Mouse (Mus musculus) CH12.LX (cell line): ENCODE measurements around the gene Gorasp1. TPM values are rescaled to one million over a fixed set of nuclear protein-coding genes. Genes with fewer than 3 reads are reported as not detected.

Experiments used
- DNase-seq: peaks from one replicate; pipeline ENCODE4 v3.0.0-alpha.2; 2013; ENCODE audit errors: extremely low read depth
- H3K27ac ChIP-seq: 2 replicates; pipeline ENCODE4 v1.5.1; 2012; ENCODE audit warnings: low read depth, mild to moderate bottlenecking, control low read depth, moderate library complexity; ENCODE audit not compliant: insufficient read depth
- H3K27me3 ChIP-seq: replicated peaks from 2 replicates; pipeline ENCODE3; 2012; ENCODE audit warnings: inconsistent platforms
- H3K36me3 ChIP-seq, 2 experiments: replicated peaks in 1 of 2; 2 replicates each; pipeline versions ENCODE3 to v1.6.1; 2012; ENCODE audit warnings: inconsistent platforms in 1 of 2, low read length in 1 of 2, mild to moderate bottlenecking in 1 of 2, mixed read lengths in 1 of 2, moderate library complexity in 1 of 2; ENCODE audit not compliant: control insufficient read depth in 1 of 2, insufficient read depth in 1 of 2
- H3K4me1 ChIP-seq, 2 experiments: 2 replicates each; pipeline ENCODE4 v1.6.1; 2012; ENCODE audit warnings: inconsistent platforms in 1 of 2, moderate library complexity in 1 of 2; ENCODE audit not compliant: insufficient read depth in 2 of 2, control insufficient read depth in 1 of 2
- H3K4me2 ChIP-seq: 2 replicates; pipeline ENCODE4 v1.6.1; 2012; ENCODE audit warnings: low read depth, mild to moderate bottlenecking, control low read depth; ENCODE audit not compliant: poor library complexity, insufficient read depth, severe bottlenecking
- H3K4me3 ChIP-seq, 3 experiments: fragments of 150-350 bp in 1 of 3; sonication (generic) in 1 of 3; replicated peaks in 1 of 3; 2 replicates each; pipeline versions ENCODE3 to v1.5.1; 2011 to 2012; ENCODE audit warnings: low read depth in 2 of 3, low read length in 2 of 3, mild to moderate bottlenecking in 2 of 3, moderate library complexity in 2 of 3, control low read depth in 1 of 3, improper control_type of control experiment in 1 of 3, inconsistent platforms in 1 of 3, mixed read lengths in 1 of 3; ENCODE audit not compliant: poor library complexity in 1 of 3
- H3K79me2 ChIP-seq: replicated peaks from 2 replicates; pipeline ENCODE4 v1.6.1; 2012; ENCODE audit warnings: mild to moderate bottlenecking, moderate library complexity; ENCODE audit not compliant: control insufficient read depth, poor library complexity, insufficient read depth, severe bottlenecking; ENCODE audit errors: extremely low read depth
- H3K9ac ChIP-seq: 2 replicates; pipeline ENCODE4 v1.6.1; 2012; ENCODE audit warnings: low read depth, mild to moderate bottlenecking, control low read depth, moderate library complexity; ENCODE audit not compliant: insufficient read depth
- H3K9me3 ChIP-seq: replicated peaks from 2 replicates; pipeline ENCODE3; 2012; ENCODE audit warnings: low read length, inconsistent platforms, mixed read lengths
- CHD1 ChIP-seq: IDR thresholded peaks from 2 replicates; pipeline ENCODE4 v1.6.1; 2012; ENCODE audit warnings: low read depth, low read length, improper control_type of control experiment, inconsistent platforms
- CHD2 ChIP-seq: IDR thresholded peaks from 2 replicates; pipeline ENCODE4 v1.6.1; 2011; ENCODE audit warnings: low read length, improper control_type of control experiment
- E2F4 ChIP-seq: IDR thresholded peaks from 2 replicates; pipeline ENCODE4 v1.6.1; 2011; ENCODE audit warnings: low read depth, low read length, improper control_type of control experiment; ENCODE audit not compliant: insufficient replicate concordance
- EP300 ChIP-seq: IDR thresholded peaks from 2 replicates; pipeline ENCODE4 v1.6.1; 2011; ENCODE audit warnings: low read length, improper control_type of control experiment
- ETS1 ChIP-seq: conservative IDR thresholded peaks from 2 replicates; pipeline ENCODE4 v1.6.1; 2012; ENCODE audit warnings: low read depth, mild to moderate bottlenecking, inconsistent platforms, low read length, improper control_type of control experiment, moderate library complexity
- JUN ChIP-seq: IDR thresholded peaks from 2 replicates; pipeline ENCODE4 v1.6.1; 2011; ENCODE audit warnings: low read depth, mild to moderate bottlenecking, low read length, improper control_type of control experiment, moderate library complexity; ENCODE audit not compliant: insufficient read depth
- JUND ChIP-seq: conservative IDR thresholded peaks from 2 replicates; pipeline ENCODE4 v1.6.1; 2011; ENCODE audit warnings: low read depth, low read length, improper control_type of control experiment
- MAFK ChIP-seq: IDR thresholded peaks from 2 replicates; pipeline ENCODE4 v1.6.1; 2011; ENCODE audit warnings: low read length, improper control_type of control experiment; ENCODE audit not compliant: insufficient replicate concordance
- MAX ChIP-seq: IDR thresholded peaks from 2 replicates; pipeline ENCODE4 v1.6.1; 2011; ENCODE audit warnings: low read length, improper control_type of control experiment
- MAZ ChIP-seq: IDR thresholded peaks from 2 replicates; pipeline ENCODE4 v1.6.1; 2012; ENCODE audit warnings: low read depth, mild to moderate bottlenecking, inconsistent platforms, low read length, improper control_type of control experiment, moderate library complexity
- MXI1 ChIP-seq: IDR thresholded peaks from 2 replicates; pipeline ENCODE4 v1.6.1; 2011; ENCODE audit warnings: mild to moderate bottlenecking, low read depth, low read length, improper control_type of control experiment
- MYC ChIP-seq: IDR thresholded peaks from 2 replicates; pipeline ENCODE4 v1.6.1; 2011; ENCODE audit warnings: low read depth, mild to moderate bottlenecking, improper control_type of control experiment, low read length
- PAX5 ChIP-seq: IDR thresholded peaks from 2 replicates; pipeline ENCODE4 v1.6.1; 2012; ENCODE audit warnings: low read length, inconsistent platforms, mixed read lengths
- POLR2A ChIP-seq: IDR thresholded peaks from 2 replicates; pipeline ENCODE4 v1.6.1; 2011; ENCODE audit warnings: low read depth, mild to moderate bottlenecking, improper control_type of control experiment, low read length
- RCOR1 ChIP-seq: conservative IDR thresholded peaks from 2 replicates; pipeline ENCODE4 v1.6.1; 2012; ENCODE audit warnings: low read depth, mild to moderate bottlenecking, inconsistent platforms, low read length, improper control_type of control experiment
- TBP ChIP-seq: conservative IDR thresholded peaks from 2 replicates; pipeline ENCODE4 v1.6.1; 2011; ENCODE audit warnings: low read depth, low read length, improper control_type of control experiment
- TCF12 ChIP-seq: IDR thresholded peaks from 2 replicates; pipeline ENCODE4 v1.6.1; 2014; ENCODE audit warnings: low read depth, mild to moderate bottlenecking, inconsistent platforms, low read length, improper control_type of control experiment
- UBTF ChIP-seq: IDR thresholded peaks from 2 replicates; pipeline ENCODE4 v1.6.1; 2012; ENCODE audit warnings: low read depth, mild to moderate bottlenecking, inconsistent platforms, low read length, improper control_type of control experiment, moderate library complexity
- USF2 ChIP-seq: conservative IDR thresholded peaks from 2 replicates; pipeline ENCODE4 v1.6.1; 2011; ENCODE audit warnings: low read depth, low read length, improper control_type of control experiment
- ZKSCAN1 ChIP-seq: IDR thresholded peaks from 2 replicates; pipeline ENCODE4 v1.6.1; 2012; ENCODE audit warnings: low read depth, inconsistent platforms, low read length, improper control_type of control experiment, borderline replicate concordance
- ZMIZ1 ChIP-seq: IDR thresholded peaks from 2 replicates; pipeline ENCODE4 v1.6.1; 2012; ENCODE audit warnings: low read depth, mild to moderate bottlenecking, inconsistent platforms, low read length, improper control_type of control experiment
- ZNF384 ChIP-seq: IDR thresholded peaks from 2 replicates; pipeline ENCODE4 v1.6.1; 2012; ENCODE audit warnings: low read depth, low read length, improper control_type of control experiment, inconsistent platforms
- dilution Hi-C: fragments of 300-500 bp; cut with MboI; formaldehyde crosslinking; loops from 2 replicates; pipeline ENCODE4 v1.14.3; 2020; ENCODE audit warnings: low sequenced_read_pairs; ENCODE audit not compliant: extremely low pct_unique_long_range_greater_than_20kb, extremely low pct_ligation_motif_present
- in situ Hi-C: fragments of 300-500 bp; cut with MboI; formaldehyde crosslinking; loops from 3 replicates; pipeline ENCODE4 v1.14.3; 2019; ENCODE audit warnings: low sequenced_read_pairs, low pct_ligation_motif_present, low pct_unique_long_range_greater_than_20kb, mixed read lengths
- polyA plus RNA-seq: library from polyadenylated mRNA; unstranded; fragments of >175 nt; gene quantifications from 2 replicates; pipeline ENCODE4 v1.2.1, GENCODE M21; 2012; ENCODE audit warnings: low read depth; ENCODE audit not compliant: insufficient read length
- total RNA-seq, 2 experiments: library from RNA; depleted of rRNA; stranded (reverse); fragments of 300-350 nt in 1 of 2; fragments of >200 nt in 1 of 2; gene quantifications; 2 replicates each; pipeline ENCODE4 v1.2.3; 2012 to 2014

The Gorasp1 gene
- total and polyA plus RNA-seq, 3 experiments = 8.7 to 12.6 (median 9.2) TPM

DNA sequence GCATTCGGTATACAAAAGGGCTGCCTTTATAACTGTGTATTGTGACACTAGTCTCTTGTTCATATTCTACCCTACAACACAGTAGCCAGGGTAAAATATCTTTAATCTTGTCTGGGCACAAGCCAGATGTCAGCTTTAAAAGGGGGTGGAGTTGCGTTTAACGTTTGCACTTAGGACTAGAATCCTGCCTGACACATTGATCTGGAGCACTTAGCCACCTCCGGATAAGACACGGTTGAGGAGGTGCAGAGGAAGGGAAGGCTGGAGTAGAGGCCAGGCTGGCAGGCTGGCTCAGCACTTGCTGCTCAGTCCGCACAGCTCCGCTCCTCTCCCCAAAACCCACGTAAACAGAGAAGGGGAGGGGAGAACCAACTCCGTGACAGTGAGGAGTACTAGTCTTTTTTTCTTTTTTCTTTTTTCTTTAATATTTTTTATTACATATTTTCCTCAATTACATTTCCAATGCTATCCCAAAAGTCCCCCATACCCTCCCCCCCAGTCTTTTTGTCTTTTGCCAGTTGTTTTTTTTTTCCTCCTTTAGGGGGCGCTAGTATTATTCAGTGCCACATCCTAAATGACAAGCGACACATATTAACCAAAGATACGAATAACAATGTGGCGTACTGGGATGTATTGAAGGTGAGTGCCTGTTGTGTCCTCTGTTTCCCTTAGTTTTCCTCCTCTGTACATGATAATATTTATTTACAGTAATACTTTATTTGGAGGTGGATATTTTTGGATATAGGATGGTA lies 24.1 kb downstream of the Gorasp1 start (continued):
- no peak for TF ChIP-seq ETS1
- no peak for TF ChIP-seq RCOR1
- TF ChIP-seq ZMIZ1 = no peak
- TF ChIP-seq CHD1 = no peak

DNA sequence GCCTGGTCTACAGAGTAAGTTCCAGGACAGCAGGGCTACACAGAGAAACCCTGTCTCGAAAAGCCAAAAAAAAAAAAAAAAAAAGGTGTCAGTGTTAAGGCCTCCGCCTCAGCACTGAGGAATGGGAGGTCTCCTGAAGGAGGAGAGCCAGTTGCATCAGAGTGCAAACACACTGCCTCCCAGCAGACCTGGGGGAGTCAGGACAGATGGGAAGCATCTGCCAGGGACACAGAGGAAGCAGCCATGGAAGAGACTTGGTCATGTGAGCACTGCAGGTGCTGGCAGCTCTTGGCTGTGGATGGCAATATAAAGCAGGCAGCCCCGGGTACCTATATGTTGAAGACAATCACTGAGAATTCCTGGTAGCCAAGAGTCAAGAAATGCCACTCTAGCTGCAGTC lies 27.4 kb downstream of the Gorasp1 start:
- no peak for TF ChIP-seq EP300
- TF ChIP-seq TCF12 = no peak
- TF ChIP-seq CHD2 = no peak
- TF ChIP-seq MAX = no peak
- TF ChIP-seq ZNF384 = no peak
- no peak for TF ChIP-seq MXI1
- TF ChIP-seq MAFK = no peak
- no peak for TF ChIP-seq UBTF
- TF ChIP-seq POLR2A = no peak
- no peak for TF ChIP-seq E2F4
- TF ChIP-seq PAX5 = no peak
- TF ChIP-seq ZKSCAN1 = no peak
- no peak for TF ChIP-seq TBP
- TF ChIP-seq MYC = no peak
- H3K36me3 ChIP-seq = peaks cover 88 to 98% of the 10 kb centered on the region in 2 experiments
- dilution Hi-C loops = no loop called here
- no peaks in the 10 kb centered on the region for H3K9me3 ChIP-seq
- H3K4me2 ChIP-seq = no peak overlapping the region
- no peaks in the 10 kb centered on the region for H3K4me1 ChIP-seq
- in situ Hi-C loops = no loop called here
- H3K9ac ChIP-seq = no peak overlapping the region
- H3K4me3 ChIP-seq = no peak overlapping the region
- H3K79me2 ChIP-seq = no peaks in the 10 kb centered on the region
- H3K27me3 ChIP-seq = no peaks in the 10 kb centered on the region
- DNase-seq = no peak
- H3K27ac ChIP-seq = no peak overlapping the region

DNA sequence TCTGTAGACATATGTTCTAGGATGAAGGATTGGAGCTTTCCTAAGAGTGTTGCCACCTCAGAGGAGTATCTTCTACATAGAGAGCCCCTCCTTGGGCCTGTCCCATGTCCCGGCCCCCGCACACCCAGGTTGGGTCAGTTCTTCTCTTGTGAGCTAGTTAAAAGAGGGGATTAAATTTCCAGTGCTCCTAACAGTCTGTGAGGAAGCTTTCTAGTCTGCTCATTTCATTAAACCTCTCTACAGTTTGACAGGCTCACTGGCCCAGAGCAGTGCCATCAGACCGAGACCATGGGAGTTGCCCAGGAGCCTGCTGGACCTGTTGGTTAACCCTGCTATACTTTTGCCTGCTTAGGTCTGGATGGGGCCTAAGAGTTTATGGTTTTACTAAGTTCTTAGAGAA lies 28.7 kb downstream of the Gorasp1 start:
- H3K27me3 ChIP-seq = no peaks in the 10 kb centered on the region
- H3K4me2 ChIP-seq = no peak overlapping the region
- H3K36me3 ChIP-seq = peaks cover 87 to 98% of the 10 kb centered on the region in 2 experiments
- no peak overlapping the region for H3K9ac ChIP-seq
- H3K4me1 ChIP-seq = no peaks in the 10 kb centered on the region
- TF ChIP-seq JUN (no peak), MAZ (no peak), USF2 (no peak), POLR2A (no peak), CHD1 (no peak), PAX5 (no peak), ZMIZ1 (no peak), JUND (no peak)
- no peak for DNase-seq
- in situ Hi-C loops = no loop called here
- no peak overlapping the region for H3K27ac ChIP-seq
- no peak overlapping the region for H3K4me3 ChIP-seq
- dilution Hi-C loops = no loop called here
- no peaks in the 10 kb centered on the region for H3K9me3 ChIP-seq
- no peaks in the 10 kb centered on the region for H3K79me2 ChIP-seq
